Mouse (Mus musculus) kidney, postnatal 36 days (tissue): Measurements from ENCODE around the gene Brip1.
A peak's percentile ranks its signal among the peaks of the same experiment; 100 is the strongest.

ENCODE experiments used
- DNase-seq, 2 experiments: peaks; one replicate each; pipeline ENCODE4 v3.0.0; 2021 to 2022; ENCODE audit warnings: mixed read lengths in 2 of 2

The Brip1 gene

GRCm38 (mm10) chr11:86106596-86106995 is 94.4 kb downstream of the Brip1 start:
- DNase-seq = no peak

DNA sequence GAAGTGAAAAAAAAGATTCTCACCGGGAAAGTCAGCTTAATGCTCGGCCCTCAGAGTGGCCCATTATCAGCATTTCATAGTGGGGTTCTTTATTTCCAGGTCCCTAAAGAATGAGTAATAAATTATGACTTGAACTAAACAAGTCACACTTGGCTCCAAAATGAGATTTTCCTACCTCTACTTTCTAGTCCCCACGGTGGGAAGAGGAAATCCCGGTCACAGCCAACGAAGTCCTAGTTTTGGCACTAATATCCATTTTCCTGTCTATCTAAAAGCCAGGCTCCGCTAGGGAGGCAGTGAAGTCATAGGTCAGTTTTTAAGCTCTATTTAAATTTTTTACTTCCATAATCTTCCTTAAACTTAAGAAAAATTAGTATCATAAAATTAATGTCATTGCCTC is 99.8 kb downstream of the Brip1 start:
- peak; percentile 33 to 63 for DNase-seq

- peak in 1 of 2 experiments; percentile 24 for DNase-seq
Measured at GRCm38 (mm10) chr11:86099341-86099740, 101.7 kb downstream of the Brip1 start.

- DNase-seq = no peak
Measured at GRCm38 (mm10) chr11:86088815-86089214, 112.2 kb downstream of the Brip1 start.

DNA sequence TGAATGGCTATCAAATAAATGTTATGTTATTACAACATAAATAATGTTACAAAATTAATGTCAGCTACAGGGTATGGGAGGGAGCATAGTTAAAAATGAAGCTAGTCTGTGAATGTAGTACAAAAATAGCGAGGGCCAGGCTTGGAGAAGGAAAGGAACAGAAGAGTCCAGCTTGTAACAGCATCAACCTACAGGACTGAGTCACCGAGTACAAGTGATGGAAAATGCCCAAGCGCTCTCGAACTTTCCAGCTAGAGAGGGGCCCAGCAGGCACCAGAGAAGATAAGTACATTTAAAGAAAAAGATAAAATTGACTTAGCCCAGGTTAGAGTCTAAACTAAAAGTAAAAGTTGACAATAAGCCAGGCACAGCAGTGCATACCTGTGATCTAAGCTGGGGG is 116.5 kb downstream of the Brip1 start:
- DNase-seq = no peak

GRCm38 (mm10) chr11:86078025-86078424 is 123.0 kb downstream of the Brip1 start:
- no peak for DNase-seq

DNA sequence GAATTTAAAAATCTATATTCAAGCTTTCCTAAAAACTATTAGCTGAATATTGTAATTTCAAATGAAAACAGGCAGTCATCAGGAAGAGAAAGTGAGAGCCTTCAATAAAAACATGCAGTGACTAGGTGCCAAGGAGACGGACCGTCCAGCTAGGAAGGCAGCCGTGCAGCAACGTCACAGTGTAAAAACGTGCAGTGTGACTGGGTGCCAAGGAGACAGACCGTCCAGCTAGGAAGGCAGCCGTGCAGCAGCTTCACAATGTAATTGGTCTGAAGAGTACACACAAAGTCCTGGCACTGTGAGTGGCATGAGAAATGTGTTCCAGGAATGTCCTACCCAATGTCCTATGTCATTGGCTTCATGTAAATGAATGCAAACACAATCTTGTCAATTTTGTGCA is 124.0 kb downstream of the Brip1 start:
- DNase-seq = no peak

DNA sequence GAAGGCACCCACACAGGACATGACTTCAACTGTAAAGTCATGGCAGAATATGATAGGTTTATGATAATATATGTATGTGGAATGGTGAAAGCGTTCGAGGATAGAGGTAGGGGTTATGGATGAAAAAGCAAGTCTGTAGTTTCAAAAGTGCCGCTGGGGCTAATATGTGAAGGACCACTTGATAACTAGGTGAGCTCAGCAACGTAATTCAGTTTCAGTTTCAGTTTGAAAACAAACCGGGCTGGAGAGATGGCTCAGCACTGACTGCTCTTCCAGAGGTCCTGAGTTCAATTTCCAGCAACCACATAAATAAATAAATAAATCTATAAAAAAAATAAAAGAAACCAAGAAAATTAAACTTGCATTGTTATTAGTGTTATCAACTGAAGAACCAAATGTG is 124.6 kb downstream of the Brip1 start:
- no peak for DNase-seq

- no peak for DNase-seq
Measured at GRCm38 (mm10) chr11:86075371-86075770, 125.6 kb downstream of the Brip1 start.

GRCm38 (mm10) chr11:86068651-86069050 is 132.3 kb downstream of the Brip1 start:
- DNase-seq = no peak

DNA sequence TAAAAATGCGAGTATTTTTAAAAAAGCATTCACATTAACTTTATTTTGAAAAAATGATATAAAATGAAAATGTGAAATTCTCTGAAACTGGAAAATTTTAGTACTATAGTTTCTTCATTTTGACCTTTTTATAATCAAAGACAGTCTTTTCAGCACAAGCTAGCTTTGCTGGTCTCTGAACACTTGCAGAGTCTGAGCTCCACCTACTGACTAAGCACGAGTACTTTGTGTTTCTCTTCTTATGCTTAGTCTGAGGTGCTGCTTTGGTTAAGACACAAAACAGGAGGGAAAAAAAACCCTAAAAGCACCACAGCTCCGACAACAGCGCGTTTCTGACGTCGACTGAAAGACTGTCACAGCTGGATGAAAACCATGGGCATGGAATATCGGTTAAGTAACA is 133.8 kb downstream of the Brip1 start:
- peak in 1 of 2 experiments; percentile 21 for DNase-seq

- peak; percentile 38 to 58 for DNase-seq
Measured at GRCm38 (mm10) chr11:86064881-86065280, 136.1 kb downstream of the Brip1 start.

DNA sequence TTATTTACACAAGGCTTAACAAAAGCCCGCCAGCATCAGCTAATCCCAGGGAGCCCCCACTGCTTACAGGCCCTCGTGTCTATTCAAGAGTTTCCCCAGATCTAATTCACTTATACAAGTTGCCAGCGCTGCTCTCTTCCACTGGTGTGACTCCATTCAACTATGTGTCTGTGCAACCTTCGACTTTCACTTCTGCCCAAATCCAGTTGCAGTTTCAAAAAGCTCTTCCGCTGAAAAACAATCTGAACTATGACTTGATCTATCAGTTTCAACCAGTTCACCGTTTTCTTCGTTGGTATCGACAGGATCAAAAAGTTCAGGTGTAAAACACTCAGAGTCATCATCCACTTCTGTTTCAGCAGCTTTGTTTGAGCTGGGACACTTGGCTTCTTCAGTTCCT is 139.8 kb downstream of the Brip1 start:
- no peak for DNase-seq

DNA sequence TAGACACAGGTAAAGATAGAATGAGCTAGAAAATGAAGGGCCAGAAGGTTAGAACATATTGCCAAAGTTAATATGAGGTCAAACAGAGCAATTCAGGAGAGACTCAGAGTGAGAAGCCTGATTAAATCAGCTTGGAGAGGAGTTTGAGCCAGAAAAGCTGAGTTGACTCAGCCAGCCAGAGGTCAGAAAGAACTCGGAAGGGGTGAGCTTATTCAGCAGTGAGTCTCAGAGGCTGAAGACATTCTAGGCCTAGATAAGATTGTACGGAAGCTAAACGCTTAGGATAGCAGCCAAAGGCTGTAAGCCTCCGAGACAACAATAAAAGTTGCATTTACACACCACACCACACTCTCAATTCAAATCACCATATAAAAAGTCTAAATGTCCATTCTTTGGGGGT is 141.9 kb downstream of the Brip1 start:
- DNase-seq = peak; percentile 15 to 43

DNA sequence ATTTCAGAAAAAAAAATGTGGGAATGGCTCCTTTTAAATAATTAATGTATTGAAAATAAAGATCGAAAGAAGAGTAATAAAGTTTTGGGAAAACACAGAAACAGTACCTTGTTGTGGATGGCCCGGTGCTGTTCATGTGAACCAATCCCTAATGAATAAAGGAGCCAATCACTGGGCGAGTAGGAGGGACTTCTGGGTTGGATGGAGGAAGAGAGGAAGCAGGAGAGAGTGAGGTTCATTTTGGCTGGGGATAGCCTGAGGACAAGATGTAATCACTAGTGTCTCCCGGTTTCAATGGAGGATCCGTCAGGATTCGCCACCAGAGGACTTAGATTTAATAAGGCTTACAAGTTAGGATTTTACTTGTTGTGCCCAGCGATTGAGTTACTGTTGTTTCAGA is 145.2 kb downstream of the Brip1 start:
- no peak for DNase-seq

- DNase-seq = no peak
Measured at GRCm38 (mm10) chr11:86051383-86051782, 149.6 kb downstream of the Brip1 start.

DNA sequence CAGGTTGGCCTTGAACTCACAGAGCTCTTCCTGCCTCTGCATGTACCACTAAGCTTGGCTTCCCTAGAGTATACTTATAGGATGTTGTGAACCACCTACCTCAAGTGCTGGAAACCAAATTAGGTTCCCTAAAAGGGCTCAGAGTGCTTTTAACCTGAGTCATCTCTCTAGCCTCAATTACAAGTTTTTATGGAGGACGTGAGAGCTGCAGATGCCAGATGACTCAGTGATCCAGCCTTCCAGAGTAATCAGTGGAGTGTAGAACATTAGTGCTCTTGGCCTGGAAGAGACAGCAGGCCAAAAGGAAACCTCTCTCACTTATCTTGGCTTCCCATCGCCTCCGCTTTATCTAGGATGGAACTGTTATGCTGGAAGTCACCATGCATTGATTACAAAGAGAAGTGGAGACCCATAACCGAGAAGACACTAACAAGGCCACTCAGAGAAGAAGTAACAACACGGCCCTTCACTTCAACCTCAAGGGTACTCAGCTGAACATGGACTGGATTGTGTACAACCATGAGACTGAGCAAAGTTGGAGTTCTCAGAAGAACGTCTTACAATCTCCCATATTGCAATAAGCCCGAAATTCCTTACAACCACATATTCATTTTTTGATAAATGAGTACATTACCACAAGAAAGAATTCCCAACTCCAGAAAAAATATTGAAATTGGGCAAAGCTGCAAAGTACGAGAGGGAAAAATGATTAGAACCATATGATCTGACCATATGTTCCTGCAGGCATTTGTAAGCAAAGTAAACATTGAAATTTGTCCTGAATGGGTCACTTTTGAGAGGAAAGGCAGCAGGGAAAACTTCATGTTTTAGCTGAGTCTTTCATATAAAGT is 150.3 kb downstream of the Brip1 start:
- DNase-seq = no peak

GRCm38 (mm10) chr11:86039994-86040393 is 161.0 kb downstream of the Brip1 start:
- no peak for DNase-seq

DNA sequence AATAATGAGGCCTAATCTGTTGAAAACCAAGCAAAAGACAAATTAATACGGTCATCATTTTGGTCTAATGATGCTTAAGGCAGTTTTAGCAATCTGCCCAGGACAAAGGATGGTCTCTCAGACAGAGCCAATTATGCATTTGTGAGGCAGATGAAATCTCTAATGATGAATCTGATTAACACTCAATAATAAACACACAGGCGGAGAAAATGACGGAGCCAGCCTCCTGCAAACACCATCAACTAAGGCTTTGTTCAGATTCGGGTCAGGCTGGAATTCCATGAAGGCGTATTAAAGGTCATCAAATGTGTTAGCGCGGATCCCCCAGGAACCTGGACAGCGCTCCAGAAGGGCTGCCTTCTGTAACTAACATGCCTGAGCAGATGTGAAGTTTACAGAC is 161.6 kb downstream of the Brip1 start:
- no peak for DNase-seq

GRCm38 (mm10) chr11:86038701-86039100 is 162.3 kb downstream of the Brip1 start:
- no peak for DNase-seq

DNA sequence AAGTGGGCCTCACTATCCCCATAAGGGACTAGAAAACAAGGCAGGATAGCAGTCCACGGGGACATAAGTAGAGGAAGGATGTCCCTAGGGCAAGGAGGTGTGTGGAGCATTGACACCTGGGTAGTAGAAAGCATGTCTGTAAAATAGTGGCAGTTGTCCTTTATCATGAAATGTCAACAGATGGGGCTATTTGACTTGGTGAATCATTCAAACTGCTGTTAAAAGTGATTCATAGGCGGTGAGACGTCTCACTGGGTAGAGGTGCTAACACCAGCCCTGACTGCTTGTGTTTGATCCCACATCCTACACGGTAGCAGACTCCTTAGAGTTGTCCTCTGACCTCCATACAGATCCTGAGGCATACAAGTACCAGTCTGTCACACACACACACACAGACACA is 168.1 kb downstream of the Brip1 start:
- no peak for DNase-seq

- DNase-seq = no peak
Measured at GRCm38 (mm10) chr11:86028034-86028433, 173.0 kb downstream of the Brip1 start.

- no peak for DNase-seq
Measured at GRCm38 (mm10) chr11:86026556-86027194, 174.3 kb downstream of the Brip1 start.

DNA sequence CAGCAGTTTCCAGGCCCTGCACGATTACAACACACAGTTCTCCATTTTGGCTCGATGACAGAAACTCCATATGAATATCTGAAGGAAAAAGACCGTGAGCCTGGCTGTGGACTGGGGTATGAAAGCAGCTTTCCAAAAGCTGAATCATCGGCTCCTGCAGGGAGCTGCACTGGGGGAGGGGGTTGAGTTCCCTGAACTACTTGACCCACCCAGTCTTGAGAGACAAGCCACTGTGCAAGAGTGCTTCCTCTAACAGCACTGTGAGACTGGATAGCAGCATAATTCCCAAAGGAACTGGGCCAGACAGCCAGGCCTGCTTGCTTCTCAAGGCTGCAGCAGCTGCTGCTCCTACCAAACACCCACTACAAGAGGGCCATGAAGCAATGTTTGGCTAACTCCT is 178.6 kb downstream of the Brip1 start:
- DNase-seq = no peak
